Mouse (Mus musculus) adrenal gland, adult (tissue): ENCODE results near the gene Pik3r6.

ENCODE experiments used
- DNase-seq, 2 experiments: peaks; one replicate each; pipeline ENCODE4 v3.0.0; 2022 to 2023; ENCODE audit warnings: low spot score in 1 of 2; ENCODE audit not compliant: inconsistent age in 2 of 2

Pik3r6 gene

DNA sequence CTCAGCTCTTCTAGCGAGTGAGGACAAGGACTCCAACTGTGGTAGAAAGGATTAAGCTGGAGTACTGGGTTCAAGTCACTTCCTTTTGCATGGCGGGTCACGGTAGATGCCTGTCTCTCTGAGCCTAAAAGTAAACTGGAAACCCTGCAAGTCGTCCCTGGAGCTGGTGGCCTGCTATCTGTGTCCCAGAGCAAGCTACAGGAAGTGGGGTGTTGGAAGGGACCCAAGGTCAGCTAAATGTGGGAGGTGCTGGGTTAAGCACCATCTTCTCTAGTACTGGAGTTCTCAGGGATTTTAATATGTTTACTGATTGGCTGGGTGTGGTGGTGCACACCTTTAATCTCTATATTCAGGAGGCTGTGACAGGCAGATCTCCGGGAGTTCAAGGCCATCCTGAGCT, 30.0 kb downstream of the Pik3r6 start:
- peak in 1 of 2 experiments; percentile 43 for DNase-seq

DNA sequence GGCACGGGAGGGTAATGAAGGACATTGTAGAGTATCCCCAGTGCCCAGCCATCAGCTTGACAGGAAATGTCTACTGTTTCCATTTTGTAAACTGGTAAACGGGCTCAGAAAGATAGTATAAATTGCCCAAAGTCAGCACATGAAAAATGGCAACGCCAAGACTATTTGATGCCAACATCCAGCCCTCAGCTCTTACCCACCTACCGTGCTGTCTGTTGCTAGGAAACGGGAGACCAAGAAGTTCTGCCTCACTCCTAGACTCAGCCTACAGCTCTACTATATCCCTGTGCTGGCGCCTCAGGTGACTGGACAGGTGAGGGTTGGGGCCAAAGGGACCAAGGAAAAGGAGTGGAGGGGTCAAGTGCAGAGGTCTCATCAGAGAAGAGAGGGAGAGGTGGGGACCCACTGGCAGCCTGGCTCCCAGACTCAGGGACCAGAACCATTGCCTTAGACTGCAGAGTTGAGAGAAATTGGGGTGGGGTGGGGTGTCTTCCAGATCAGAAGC, 31.2 kb downstream of the Pik3r6 start:
- no peak for DNase-seq

DNA sequence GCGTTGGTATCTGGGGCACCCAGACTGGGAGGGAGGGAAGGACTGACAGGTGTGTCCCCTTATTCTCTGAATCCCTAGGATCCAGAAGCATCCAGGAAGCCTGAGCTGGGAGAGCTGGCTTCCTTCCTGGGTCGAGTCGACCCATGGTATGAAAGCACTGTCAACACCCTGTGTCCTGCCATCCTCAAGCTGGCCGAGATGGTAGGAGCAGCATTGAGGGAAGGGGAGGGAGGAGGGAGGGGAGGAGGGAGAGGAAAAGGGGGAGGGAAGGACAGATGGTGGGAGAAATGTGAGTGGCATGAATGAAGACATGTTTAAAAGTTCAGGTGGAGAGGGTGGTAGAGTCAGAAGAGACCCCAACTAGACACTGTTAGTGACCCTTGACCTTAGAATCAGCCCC, 33.2 kb downstream of the Pik3r6 start:
- DNase-seq = no peak

DNA sequence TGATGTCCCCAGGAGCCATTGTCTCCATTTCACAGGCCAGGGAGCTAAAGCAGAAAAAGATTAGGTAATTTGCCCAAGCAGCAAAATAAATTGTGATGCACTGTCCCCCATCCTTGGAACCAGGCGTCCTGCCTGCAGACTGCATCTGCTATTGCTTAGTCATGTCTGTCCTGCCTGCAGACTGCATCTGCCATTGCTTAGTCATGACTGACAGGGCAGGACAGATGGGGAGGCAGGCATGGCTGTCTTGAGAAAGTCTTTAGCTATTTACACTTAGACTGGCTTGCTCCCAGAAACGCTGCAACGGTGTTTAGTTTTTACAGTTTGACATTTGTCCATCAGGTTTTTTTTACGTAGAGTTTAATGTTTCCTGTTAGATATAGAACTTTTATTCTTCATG, 33.6 kb downstream of the Pik3r6 start:
- DNase-seq = no peak

GRCm38 (mm10) chr11:68539621-68540020, 36.8 kb downstream of the Pik3r6 start:
- no peak for DNase-seq

DNA sequence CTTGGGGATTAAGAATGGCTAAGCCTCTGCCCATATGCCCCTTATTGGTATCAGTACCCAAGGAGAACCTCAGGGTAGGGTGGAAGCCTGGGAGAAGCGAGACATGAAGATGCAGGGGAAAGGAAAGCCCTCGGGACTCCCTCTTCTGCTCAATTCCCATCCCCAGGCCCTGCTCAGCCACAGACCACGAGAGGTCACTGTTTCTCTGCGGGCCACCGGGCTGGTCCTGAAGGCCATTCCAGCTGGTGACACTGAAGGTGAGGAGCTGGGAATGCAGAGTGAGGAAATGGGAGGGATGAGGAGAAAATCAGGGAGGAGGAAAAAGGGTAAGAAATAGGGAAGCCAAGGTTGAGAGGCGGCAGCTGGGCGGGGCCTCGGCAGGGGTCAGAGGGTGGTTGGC, 41.7 kb downstream of the Pik3r6 start:
- DNase-seq = peak; percentile 26 to 51

DNA sequence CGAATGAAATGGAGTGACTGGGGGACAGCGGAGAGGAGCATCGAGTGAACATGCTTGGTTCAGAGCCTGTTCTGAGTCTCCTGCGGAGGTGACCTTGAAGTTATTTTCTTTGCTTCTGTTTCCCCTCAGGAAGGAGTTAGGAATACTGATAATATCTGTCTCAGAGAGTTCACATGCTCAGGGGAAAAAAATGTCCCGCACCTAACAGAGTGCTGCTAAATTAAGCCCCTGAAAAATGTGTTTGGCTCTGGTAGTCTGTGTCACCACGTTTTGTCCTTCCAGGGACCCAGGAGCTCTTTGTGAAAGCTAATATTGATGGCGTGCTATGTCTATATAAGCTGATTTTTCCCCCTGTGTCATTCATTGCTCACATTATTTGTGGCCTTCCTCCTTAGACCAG, 42.4 kb downstream of the Pik3r6 start:
- no peak for DNase-seq

GRCm38 (mm10) chr11:68545682-68546222, 42.9 kb downstream of the Pik3r6 start:
- no peak for DNase-seq

DNA sequence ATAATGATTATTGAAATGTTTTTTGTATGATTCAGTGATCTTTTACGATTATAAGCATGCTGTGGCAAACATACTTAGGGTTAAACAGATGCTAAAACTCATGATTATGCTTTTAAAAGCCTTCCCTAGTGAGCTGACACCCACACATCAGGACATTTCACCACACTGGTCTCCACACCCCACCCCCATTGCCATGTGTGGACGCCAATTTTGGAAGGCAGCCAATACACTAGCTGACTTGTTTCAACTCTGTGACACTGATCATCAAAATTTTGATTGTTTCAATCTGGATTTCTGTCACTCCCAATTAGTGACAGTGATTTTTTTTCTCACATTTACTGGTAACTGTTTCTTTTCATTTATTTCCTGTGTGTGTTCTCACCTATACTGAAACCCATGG, 44.7 kb downstream of the Pik3r6 start:
- DNase-seq = no peak

- DNase-seq = no peak
Observed at GRCm38 (mm10) chr11:68549597-68549996, 46.8 kb downstream of the Pik3r6 start.

- no peak for DNase-seq
Observed at GRCm38 (mm10) chr11:68550358-68550757, 47.5 kb downstream of the Pik3r6 start.

DNA sequence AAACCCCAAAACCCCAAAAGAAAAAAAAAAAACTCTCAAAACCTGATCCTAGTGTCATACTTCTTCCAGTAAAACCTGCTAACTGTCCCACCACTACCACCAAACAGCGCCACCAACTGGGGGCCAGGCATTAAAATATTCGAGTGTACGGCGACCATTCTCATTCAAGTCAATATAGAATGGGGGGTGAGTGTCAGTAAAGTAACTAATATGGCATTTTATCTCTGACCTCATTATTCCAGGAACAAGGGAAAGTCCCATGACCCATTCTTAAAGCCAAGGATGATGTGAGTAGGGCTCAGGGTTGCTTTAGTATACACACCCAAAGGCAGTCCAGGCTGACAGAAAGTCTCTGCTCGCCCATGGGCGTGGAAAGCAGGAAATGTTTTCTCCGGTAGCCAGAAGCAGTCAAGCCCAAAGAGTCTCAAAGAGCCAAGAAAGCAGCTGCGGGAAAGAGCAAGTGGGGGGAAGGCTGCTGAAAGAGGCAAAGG, 51.2 kb downstream of the Pik3r6 start:
- peak; percentile 25 to 73 for DNase-seq

- no peak for DNase-seq
Observed at GRCm38 (mm10) chr11:68555918-68556584, 53.2 kb downstream of the Pik3r6 start, which contains the start of gene Mfsd6l. Gene Mfsd6l, plus strand, starts transcription at chr11:68556186.

DNA sequence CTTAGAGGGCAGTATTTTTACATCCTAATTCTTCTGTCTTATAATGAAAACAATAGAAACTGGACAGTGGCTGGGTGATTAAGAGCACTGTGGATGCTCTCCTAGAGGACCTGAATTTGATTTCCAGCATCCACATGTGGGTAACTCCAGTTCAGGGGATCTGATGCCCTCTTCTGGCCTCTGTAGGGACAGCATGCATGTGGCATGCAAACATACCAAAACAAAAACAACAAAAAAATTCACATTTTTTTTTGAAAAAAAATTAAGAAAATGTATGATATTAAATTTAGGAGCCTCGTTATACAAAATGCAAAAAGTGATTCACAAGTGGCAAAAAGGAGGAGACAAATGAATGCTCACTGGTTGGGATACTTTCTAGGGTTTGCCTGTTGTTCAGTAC, 56.7 kb downstream of the Pik3r6 start:
- DNase-seq = no peak

DNA sequence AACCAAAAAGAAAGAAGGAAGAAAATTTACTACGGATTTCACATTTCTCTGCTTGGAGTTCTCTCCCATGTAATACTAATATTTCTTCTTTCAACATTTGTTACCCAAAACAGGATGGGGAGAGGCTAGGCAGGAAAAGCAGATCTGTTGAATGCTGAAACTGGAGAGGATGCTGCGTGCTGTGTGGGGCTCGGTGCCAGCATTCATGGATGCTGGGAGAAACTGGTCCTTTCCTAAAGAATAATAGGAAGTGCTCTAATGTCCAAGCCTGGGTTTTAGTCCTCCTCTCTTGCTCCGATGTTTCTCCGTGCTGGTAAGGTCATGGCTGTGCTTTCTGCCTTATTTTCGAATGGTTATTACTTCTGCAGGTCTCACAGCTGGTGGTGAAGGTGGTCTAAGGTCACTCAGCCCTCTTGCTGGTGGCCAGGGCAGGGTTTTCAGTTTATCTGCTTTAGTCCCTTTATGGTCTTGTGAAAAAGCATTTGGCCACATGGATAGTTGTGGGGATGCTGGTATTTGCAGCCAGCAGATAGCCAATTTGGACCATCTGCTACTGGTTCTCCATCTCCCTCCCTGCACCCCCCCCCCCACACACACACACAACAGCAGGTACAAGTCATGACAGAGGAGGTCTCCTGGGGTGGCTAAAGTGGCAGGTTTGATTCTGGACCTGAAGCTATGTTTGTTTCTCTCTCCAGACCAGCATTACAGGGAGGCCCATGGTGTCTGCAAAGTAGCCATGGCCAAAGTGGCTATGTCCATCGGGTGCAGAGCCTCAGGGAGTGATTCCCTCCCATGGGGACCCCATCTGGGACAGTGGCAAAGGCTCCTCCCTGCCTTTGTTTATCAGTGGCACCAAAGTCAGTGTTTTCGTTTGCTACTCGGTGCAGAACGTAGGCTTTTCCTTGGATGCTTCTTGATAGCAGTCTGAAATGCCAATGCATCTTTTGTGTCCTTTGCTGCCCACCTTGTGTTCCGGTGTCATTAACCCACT, 59.4 kb downstream of the Pik3r6 start:
- no peak for DNase-seq

- DNase-seq = no peak
Observed at GRCm38 (mm10) chr11:68564356-68565031, 61.7 kb downstream of the Pik3r6 start.

DNA sequence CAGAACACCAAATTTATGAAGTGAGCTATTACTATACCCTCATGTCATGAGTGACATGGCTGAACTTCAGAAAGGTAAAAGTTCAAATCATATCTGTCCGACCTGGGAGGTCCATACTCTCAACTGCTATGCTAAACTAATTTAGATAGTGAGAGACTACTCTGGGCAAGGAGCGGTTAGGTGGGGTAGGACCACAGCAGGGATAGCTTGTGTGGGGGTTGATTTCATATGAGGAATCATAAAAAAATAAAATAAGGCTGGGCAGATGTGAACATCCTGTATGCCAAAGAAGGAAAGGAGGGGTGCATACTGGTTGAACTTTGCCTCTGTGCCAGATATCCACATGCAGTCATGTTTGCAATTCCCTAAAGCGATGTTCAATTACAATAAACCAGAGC, 62.2 kb downstream of the Pik3r6 start:
- DNase-seq = no peak

- peak; percentile 44 to 87 for DNase-seq
Observed at GRCm38 (mm10) chr11:68566447-68567059, 63.7 kb downstream of the Pik3r6 start.

GRCm38 (mm10) chr11:68570861-68571260, 68.0 kb downstream of the Pik3r6 start:
- DNase-seq = no peak

- DNase-seq = no peak
Observed at GRCm38 (mm10) chr11:68577076-68577475, 74.3 kb downstream of the Pik3r6 start.
